Mouse (Mus musculus) MEL (cell line): Measurements from ENCODE around the gene Nme3. TPM values are rescaled to one million over a fixed set of nuclear protein-coding genes. Genes with fewer than 3 reads are reported as not detected.

Experiments
- DNase-seq: peaks from one replicate; pipeline ENCODE4 v3.0.0; 2011; ENCODE audit warnings: low read depth, low spot score
- H3K27ac ChIP-seq: 2 replicates; pipeline ENCODE4 v1.5.1; 2012; ENCODE audit warnings: low read depth, mild to moderate bottlenecking, control low read depth, low read length, moderate library complexity; ENCODE audit not compliant: control insufficient read depth
- H3K27me3 ChIP-seq, 2 experiments: fragments of 150-350 bp in 1 of 2; sonication (generic) in 1 of 2; 2 replicates each; pipeline ENCODE4 v1.6.1; 2012; ENCODE audit warnings: low read length in 2 of 2, mild to moderate bottlenecking in 2 of 2, improper control_type of control experiment in 1 of 2, moderate library complexity in 1 of 2; ENCODE audit not compliant: insufficient read depth in 2 of 2, control insufficient read depth in 1 of 2
- H3K36me3 ChIP-seq, 2 experiments: 2 replicates each; pipeline ENCODE4 v1.6.1; 2012 to 2014; ENCODE audit warnings: low read length in 2 of 2, improper control_type of control experiment in 1 of 2, inconsistent platforms in 1 of 2, mild to moderate bottlenecking in 1 of 2; ENCODE audit not compliant: insufficient read depth in 2 of 2, control insufficient read depth in 1 of 2
- H3K4me1 ChIP-seq, 2 experiments: fragments of 150-350 bp in 1 of 2; sonication (generic) in 1 of 2; 2 replicates each; pipeline ENCODE4 v1.6.1; 2012; ENCODE audit warnings: low read length in 2 of 2, improper control_type of control experiment in 1 of 2, mild to moderate bottlenecking in 1 of 2; ENCODE audit not compliant: insufficient read depth in 2 of 2, control insufficient read depth in 1 of 2
- H3K4me3 ChIP-seq, 2 experiments: fragments of 150-350 bp in 1 of 2; sonication (generic) in 1 of 2; 2 replicates each; pipeline ENCODE4 v1.5.1; 2012; ENCODE audit warnings: low read depth in 2 of 2, low read length in 2 of 2, mild to moderate bottlenecking in 2 of 2, moderate library complexity in 2 of 2, control low read depth in 1 of 2, improper control_type of control experiment in 1 of 2; ENCODE audit not compliant: control insufficient read depth in 1 of 2, insufficient read depth in 1 of 2
- H3K79me2 ChIP-seq: 2 replicates; pipeline ENCODE4 v1.6.1; 2012; ENCODE audit warnings: mild to moderate bottlenecking, low read length, moderate library complexity; ENCODE audit not compliant: control insufficient read depth, poor library complexity, insufficient read depth
- H3K9ac ChIP-seq: 2 replicates; pipeline ENCODE4 v1.6.1; 2012; ENCODE audit warnings: low read depth, mild to moderate bottlenecking, control low read depth, low read length, moderate library complexity; ENCODE audit not compliant: control insufficient read depth, poor library complexity, severe bottlenecking
- H3K9me3 ChIP-seq: fragments of 150-350 bp; sonication (generic); replicated peaks from 2 replicates; pipeline ENCODE4 v1.6.1; 2012; ENCODE audit warnings: mild to moderate bottlenecking, low read length, improper control_type of control experiment, moderate library complexity; ENCODE audit not compliant: insufficient read depth
- BHLHE40 ChIP-seq: IDR thresholded peaks from 2 replicates; pipeline ENCODE4 v1.6.1; 2012; ENCODE audit warnings: low read depth, mild to moderate bottlenecking, inconsistent platforms, low read length, improper control_type of control experiment, borderline replicate concordance
- CHD1 ChIP-seq: IDR thresholded peaks from 2 replicates; pipeline ENCODE4 v1.6.1; 2012; ENCODE audit warnings: low read depth, mild to moderate bottlenecking, inconsistent platforms, low read length, improper control_type of control experiment
- CTCF ChIP-seq, 3 experiments: IDR thresholded peaks in 2 of 3; conservative IDR thresholded peaks in 1 of 3; 2 replicates each; pipeline ENCODE4 v1.5.1; 2011 to 2012; ENCODE audit warnings: low read length in 3 of 3, low read depth in 2 of 3, mild to moderate bottlenecking in 2 of 3, improper control_type of control experiment in 1 of 3, inconsistent platforms in 1 of 3, mixed read lengths in 1 of 3, moderate library complexity in 1 of 3; ENCODE audit not compliant: control insufficient read depth in 1 of 3, insufficient read depth in 1 of 3, poor library complexity in 1 of 3, severe bottlenecking in 1 of 3
- E2F4 ChIP-seq: IDR thresholded peaks from 2 replicates; pipeline ENCODE4 v1.6.1; 2011; ENCODE audit warnings: low read depth, low read length, improper control_type of control experiment, borderline replicate concordance
- EP300 ChIP-seq, 2 experiments: IDR thresholded peaks; 2 replicates each; pipeline ENCODE4 v1.6.1; 2011; ENCODE audit warnings: improper control_type of control experiment in 2 of 2, low read length in 2 of 2, low read depth in 1 of 2, mild to moderate bottlenecking in 1 of 2
- HCFC1 ChIP-seq: IDR thresholded peaks from 2 replicates; pipeline ENCODE4 v1.6.1; 2012; ENCODE audit warnings: low read depth, mild to moderate bottlenecking, inconsistent platforms, low read length, improper control_type of control experiment, moderate library complexity
- JUND ChIP-seq: IDR thresholded peaks from 2 replicates; pipeline ENCODE4 v1.6.1; 2011; ENCODE audit warnings: low read depth, mild to moderate bottlenecking, improper control_type of control experiment, low read length
- KAT2A ChIP-seq: conservative IDR thresholded peaks from 2 replicates; pipeline ENCODE4 v1.6.1; 2012; ENCODE audit warnings: low read depth, low read length, improper control_type of control experiment, inconsistent platforms
- MEF2A ChIP-seq: IDR thresholded peaks from 2 replicates; pipeline ENCODE4 v1.6.1; 2014; ENCODE audit warnings: low read depth, mild to moderate bottlenecking, inconsistent platforms, low read length, improper control_type of control experiment; ENCODE audit not compliant: poor library complexity, insufficient replicate concordance, severe bottlenecking; ENCODE audit errors: extremely low read depth
- MYB ChIP-seq: IDR thresholded peaks from 2 replicates; pipeline ENCODE4 v1.6.1; 2011; ENCODE audit warnings: mild to moderate bottlenecking, low read depth, low read length, improper control_type of control experiment
- MYC ChIP-seq: IDR thresholded peaks from 2 replicates; pipeline ENCODE4 v1.6.1; 2011; ENCODE audit warnings: low read depth, mild to moderate bottlenecking, low read length, improper control_type of control experiment, moderate library complexity
- NRF1 ChIP-seq: IDR thresholded peaks from 2 replicates; pipeline ENCODE4 v1.6.1; 2014; ENCODE audit warnings: low read depth, mild to moderate bottlenecking, inconsistent platforms, low read length, improper control_type of control experiment, moderate library complexity; ENCODE audit not compliant: poor library complexity, insufficient read depth, severe bottlenecking
- POLR2A ChIP-seq, 2 experiments: IDR thresholded peaks; 2 replicates each; pipeline ENCODE4 v1.6.1; 2011 to 2012; ENCODE audit warnings: low read length in 2 of 2, mild to moderate bottlenecking in 2 of 2, control low read depth in 1 of 2, improper control_type of control experiment in 1 of 2, low read depth in 1 of 2, moderate library complexity in 1 of 2; ENCODE audit not compliant: control insufficient read depth in 1 of 2, insufficient read depth in 1 of 2, poor library complexity in 1 of 2
- POLR2AphosphoS2 ChIP-seq: IDR thresholded peaks from 2 replicates; pipeline ENCODE4 v1.6.1; 2011; ENCODE audit warnings: low read length, improper control_type of control experiment
- RAD21 ChIP-seq: IDR thresholded peaks from 2 replicates; pipeline ENCODE4 v1.6.1; 2011; ENCODE audit warnings: mild to moderate bottlenecking, low read depth, low read length, improper control_type of control experiment
- RCOR1 ChIP-seq: IDR thresholded peaks from 2 replicates; pipeline ENCODE4 v1.6.1; 2012; ENCODE audit warnings: low read depth, mild to moderate bottlenecking, inconsistent platforms, low read length, improper control_type of control experiment
- SIN3A ChIP-seq: IDR thresholded peaks from 2 replicates; pipeline ENCODE4 v1.6.1; 2012; ENCODE audit warnings: low read length, improper control_type of control experiment, inconsistent platforms
- SMC3 ChIP-seq: IDR thresholded peaks from 2 replicates; pipeline ENCODE4 v1.6.1; 2011; ENCODE audit warnings: low read depth, low read length, improper control_type of control experiment
- TCF12 ChIP-seq: IDR thresholded peaks from 2 replicates; pipeline ENCODE4 v1.6.1; 2014; ENCODE audit warnings: low read depth, mild to moderate bottlenecking, inconsistent platforms, low read length, improper control_type of control experiment, moderate library complexity
- ZC3H11A ChIP-seq: IDR thresholded peaks from 2 replicates; pipeline ENCODE4 v1.6.1; 2012; ENCODE audit warnings: low read depth, mild to moderate bottlenecking, inconsistent platforms, low read length, improper control_type of control experiment
- ZKSCAN1 ChIP-seq: IDR thresholded peaks from 2 replicates; pipeline ENCODE4 v1.6.1; 2012; ENCODE audit warnings: low read depth, mild to moderate bottlenecking, inconsistent platforms, low read length, improper control_type of control experiment, moderate library complexity
- ZMIZ1 ChIP-seq: IDR thresholded peaks from 2 replicates; pipeline ENCODE4 v1.6.1; 2012; ENCODE audit warnings: low read depth, mild to moderate bottlenecking, inconsistent platforms, low read length, improper control_type of control experiment, moderate library complexity
- ZNF384 ChIP-seq: IDR thresholded peaks from 2 replicates; pipeline ENCODE4 v1.6.1; 2012; ENCODE audit warnings: low read depth, mild to moderate bottlenecking, inconsistent platforms, low read length, improper control_type of control experiment
- polyA plus RNA-seq, 2 experiments: library from polyadenylated mRNA; stranded (reverse) in 1 of 2; unstranded in 1 of 2; fragments of >175 nt in 1 of 2; fragments of >200 nt in 1 of 2; gene quantifications; 2 replicates each; pipeline versions ENCODE4 v1.2.1 to v1.2.4; 2012; ENCODE audit warnings: low replicate concordance in 2 of 2, low read depth in 1 of 2; ENCODE audit not compliant: insufficient read length in 2 of 2, insufficient read depth in 1 of 2, missing spikeins in 1 of 2
- total RNA-seq: library from RNA; depleted of rRNA; stranded (reverse); fragments of 300-350 nt; gene quantifications from 2 replicates; pipeline ENCODE4 v1.2.3, GENCODE M21; 2012

Gene Nme3
- total and polyA plus RNA-seq, 3 experiments = 22.1 to 24.4 TPM; not detected in 1

DNA sequence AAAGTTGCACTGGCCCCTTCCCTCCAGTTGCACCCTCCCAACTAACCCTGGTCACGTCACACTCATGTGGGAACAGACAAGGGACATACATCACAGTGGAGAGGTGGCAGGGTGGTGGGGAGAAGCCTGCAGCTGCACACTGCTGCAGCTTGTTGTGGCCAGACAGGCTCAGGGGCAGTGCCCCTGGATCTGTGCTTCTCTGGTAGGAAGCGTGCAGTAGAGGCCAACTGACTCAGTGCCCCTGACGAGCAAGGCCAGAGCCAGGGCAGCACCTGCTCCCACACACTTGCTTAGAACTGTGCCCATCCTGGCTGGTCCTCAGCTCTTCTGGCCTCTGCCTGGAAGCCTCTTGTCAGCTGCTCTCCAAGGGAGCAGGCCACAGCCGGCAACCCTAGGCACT lies 1.3 kb downstream of the Nme3 start:
- Histone ChIP-seq H3K36me3 (peaks cover 0 to 9% of the 10 kb centered on the region in 2 experiments; a peak in 2 of 4 replicates), H3K4me1 (peaks cover 0 to 18% of the 10 kb centered on the region in 2 experiments; a peak in 3 of 4 replicates), H3K9ac (no peak overlapping the region), H3K79me2 (peaks cover 34% of the 10 kb centered on the region), H3K27ac (no peak overlapping the region), H3K9me3 (no peaks in the 10 kb centered on the region), H3K4me3 (no peak overlapping the region), H3K27me3 (no peaks in the 10 kb centered on the region)
- no peak for DNase-seq
- TF ChIP-seq CHD1 (no peak), SIN3A (no peak), TCF12 (no peak), ZC3H11A (no peak), POLR2AphosphoS2 (no peak), MYC (no peak), HCFC1 (no peak), POLR2A (IDR thresholded peaks at IDR 0.05; ENCODE audit: control insufficient read depth in 1 of 2, insufficient read depth in 1 of 2, low read depth in 1 of 2, low read length in 2 of 2, poor library complexity in 1 of 2) (no peak), EP300 (IDR thresholded peaks at IDR 0.05; ENCODE audit: low read depth in 1 of 2, low read length in 2 of 2) (no peak), ZMIZ1 (no peak), JUND (no peak)

DNA sequence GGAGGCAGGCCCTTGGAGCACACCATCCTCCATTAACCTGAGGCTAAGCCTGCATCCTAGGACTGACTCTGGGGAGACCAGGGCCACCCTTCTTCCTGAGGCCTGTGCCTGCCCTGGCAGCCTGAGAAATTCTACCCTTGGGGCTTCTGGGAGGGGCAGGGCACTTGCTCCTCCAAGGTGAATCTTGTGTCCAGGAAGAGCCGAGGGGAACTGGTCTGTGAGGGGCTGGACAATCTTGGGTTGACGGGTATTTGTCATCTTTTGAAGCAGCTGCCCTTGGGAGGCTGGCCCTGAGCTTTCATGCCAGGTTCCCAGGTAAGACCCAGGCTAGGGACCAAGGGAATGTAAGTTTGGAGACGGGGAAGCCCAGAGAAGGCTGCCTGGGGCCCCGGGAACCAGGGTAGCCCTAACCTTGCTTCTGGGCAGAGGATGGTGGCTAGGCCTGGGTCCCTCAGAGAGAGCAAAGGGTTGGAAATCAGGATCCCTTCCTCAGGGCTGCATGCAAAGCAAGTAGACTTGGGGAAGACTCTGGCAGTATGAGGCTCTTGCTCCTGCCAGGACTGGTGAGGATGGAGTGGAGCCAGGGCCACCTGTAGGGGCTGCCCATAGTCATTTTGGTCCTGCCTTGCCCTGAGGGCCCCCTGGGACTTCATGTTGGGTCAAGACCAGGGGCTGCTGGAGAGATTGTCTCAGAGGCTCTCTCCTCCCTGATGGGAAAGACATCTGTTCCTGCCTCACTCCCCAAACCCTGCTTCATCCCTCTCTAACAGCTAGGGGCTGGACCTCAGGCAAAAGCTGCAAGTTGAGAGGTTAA lies 1.9 kb downstream of the Nme3 start:
- H3K4me3 ChIP-seq = no peak overlapping the region
- H3K9ac ChIP-seq = no peak overlapping the region
- H3K27ac ChIP-seq = no peak overlapping the region

DNA sequence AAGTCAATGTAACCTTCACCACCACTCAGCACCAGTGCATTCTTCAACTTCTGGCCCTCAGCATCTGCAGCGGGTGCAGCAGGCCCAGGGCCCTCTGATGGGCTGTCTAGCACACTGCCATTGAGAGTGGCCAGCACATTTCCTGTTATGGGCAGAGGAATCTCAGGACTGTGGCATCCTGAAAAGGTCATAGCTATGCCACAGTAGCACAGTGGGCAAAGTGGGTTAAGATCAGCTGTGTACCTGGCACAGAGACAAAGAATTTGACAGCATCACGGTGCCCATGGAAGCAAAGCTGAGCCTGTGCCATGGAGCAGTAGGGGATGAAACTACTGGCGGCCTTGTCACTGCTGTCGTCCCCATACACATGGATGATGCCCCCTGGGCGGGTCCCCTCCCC lies 2.9 kb downstream of the Nme3 start:
- no peaks in the 10 kb centered on the region for H3K27me3 ChIP-seq
- peaks cover 0 to 13% of the 10 kb centered on the region in 2 experiments; a peak in 2 of 4 replicates for H3K36me3 ChIP-seq
- DNase-seq = no peak
- H3K9me3 ChIP-seq = no peaks in the 10 kb centered on the region
- peaks cover 2 to 19% of the 10 kb centered on the region in 2 experiments; a peak in 3 of 4 replicates for H3K4me1 ChIP-seq
- no peak overlapping the region for H3K9ac ChIP-seq
- TF ChIP-seq MYB (no peak), RCOR1 (no peak), ZKSCAN1 (no peak), BHLHE40 (no peak), TCF12 (no peak), RAD21 (no peak), KAT2A (no peak), POLR2AphosphoS2 (no peak; the same call in 1 of the 2 replicates), ZNF384 (no peak), POLR2A (IDR thresholded peaks at IDR 0.05; ENCODE audit: control insufficient read depth in 1 of 2, insufficient read depth in 1 of 2, low read depth in 1 of 2, low read length in 2 of 2, poor library complexity in 1 of 2) (no peak), CTCF (IDR thresholded peaks at IDR 0.05 in 2 of 3, conservative IDR thresholded peaks at IDR 0.05 in 1 of 3; ENCODE audit: control insufficient read depth in 1 of 3, insufficient read depth in 1 of 3, low read depth in 2 of 3, low read length in 3 of 3, poor library complexity in 1 of 3, severe bottlenecking in 1 of 3) (no peak), SMC3 (no peak), EP300 (IDR thresholded peaks at IDR 0.05; ENCODE audit: low read depth in 1 of 2, low read length in 2 of 2) (no peak), SIN3A (no peak), NRF1 (no peak)
- H3K4me3 ChIP-seq = no peak overlapping the region
- no peak overlapping the region for H3K27ac ChIP-seq
- H3K79me2 ChIP-seq = peaks cover 24% of the 10 kb centered on the region

More for the DNA sequence above, 1.9 kb downstream of the Nme3 start:
- Histone ChIP-seq H3K9me3 (no peaks in the 10 kb centered on the region), H3K79me2 (peaks cover 33% of the 10 kb centered on the region), H3K4me1 (peaks cover 2 to 23% of the 10 kb centered on the region in 2 experiments; a peak in 3 of 4 replicates), H3K36me3 (peaks cover 0 to 13% of the 10 kb centered on the region in 2 experiments; a peak in 2 of 4 replicates), H3K27me3 (no peaks in the 10 kb centered on the region)
- TF ChIP-seq POLR2AphosphoS2 (no peak), MEF2A (no peak), ZNF384 (no peak), E2F4 (no peak), ZKSCAN1 (no peak)
- DNase-seq = no peak
